Mouse (Mus musculus) G1E-ER4 (cell line): ENCODE results near the gene Hoxd8. TPM values are rescaled to one million over a fixed set of nuclear protein-coding genes. Genes with fewer than 3 reads are reported as not detected.

Experiments
- GATA1 ChIP-seq: IDR thresholded peaks from one replicate; pipeline ENCODE4 v1.8.0; 2012; ENCODE audit warnings: low read length, inconsistent platforms
- polyA plus RNA-seq: library from polyadenylated mRNA; stranded (reverse); fragments of >175 nt; gene quantifications from 2 replicates; pipeline ENCODE4 v1.2.3, GENCODE M21; 2012

The Hoxd8 gene
- polyA plus RNA-seq, 1 experiment = not detected

GRCm38 (mm10) chr2:74736688-74737577 is 32.5 kb downstream of the Hoxd8 start:
- no peak for TF ChIP-seq GATA1

- no peak for TF ChIP-seq GATA1
These were observed 33.2 kb downstream of the Hoxd8 start for GRCm38 (mm10) chr2:74737578-74738070.

GRCm38 (mm10) chr2:74738623-74739475 is 34.4 kb downstream of the Hoxd8 start:
- no peak for TF ChIP-seq GATA1

- TF ChIP-seq GATA1 = no peak
These were observed 35.0 kb downstream of the Hoxd8 start for GRCm38 (mm10) chr2:74739476-74739800.

- TF ChIP-seq GATA1 = no peak
These were observed 35.5 kb downstream of the Hoxd8 start for GRCm38 (mm10) chr2:74739869-74740268.

- no peak for TF ChIP-seq GATA1
These were observed 36.1 kb downstream of the Hoxd8 start for GRCm38 (mm10) chr2:74740311-74741091.

GRCm38 (mm10) chr2:74741252-74741978 is 37.0 kb downstream of the Hoxd8 start:
- TF ChIP-seq GATA1 = no peak

- no peak for TF ChIP-seq GATA1
These were observed 37.5 kb downstream of the Hoxd8 start for GRCm38 (mm10) chr2:74741979-74742277.

- TF ChIP-seq GATA1 = no peak
These were observed 41.3 kb downstream of the Hoxd8 start for GRCm38 (mm10) chr2:74745540-74746297.

- no peak for TF ChIP-seq GATA1
These were observed 42.0 kb downstream of the Hoxd8 start for GRCm38 (mm10) chr2:74746298-74746921.

GRCm38 (mm10) chr2:74747006-74747405 is 42.6 kb downstream of the Hoxd8 start:
- TF ChIP-seq GATA1 = no peak

GRCm38 (mm10) chr2:74747661-74748141 is 43.3 kb downstream of the Hoxd8 start:
- no peak for TF ChIP-seq GATA1

GRCm38 (mm10) chr2:74748436-74748995 is 44.1 kb downstream of the Hoxd8 start:
- TF ChIP-seq GATA1 = no peak
